Mouse (Mus musculus) MEL (cell line): ENCODE measurements around the gene Iqch.

Experiments
- CHD1 ChIP-seq: IDR thresholded peaks from 2 replicates; pipeline ENCODE4 v1.6.1; 2012; ENCODE audit warnings: low read depth, mild to moderate bottlenecking, inconsistent platforms, low read length, improper control_type of control experiment
- CTCF ChIP-seq, 3 experiments: IDR thresholded peaks in 2 of 3; conservative IDR thresholded peaks in 1 of 3; 2 replicates each; pipeline ENCODE4 v1.5.1; 2011 to 2012; ENCODE audit warnings: low read length in 3 of 3, low read depth in 2 of 3, mild to moderate bottlenecking in 2 of 3, improper control_type of control experiment in 1 of 3, inconsistent platforms in 1 of 3, mixed read lengths in 1 of 3, moderate library complexity in 1 of 3; ENCODE audit not compliant: control insufficient read depth in 1 of 3, insufficient read depth in 1 of 3, poor library complexity in 1 of 3, severe bottlenecking in 1 of 3
- EP300 ChIP-seq, 2 experiments: IDR thresholded peaks; 2 replicates each; pipeline ENCODE4 v1.6.1; 2011; ENCODE audit warnings: improper control_type of control experiment in 2 of 2, low read length in 2 of 2, low read depth in 1 of 2, mild to moderate bottlenecking in 1 of 2
- POLR2A ChIP-seq, 2 experiments: IDR thresholded peaks; 2 replicates each; pipeline ENCODE4 v1.6.1; 2011 to 2012; ENCODE audit warnings: low read length in 2 of 2, mild to moderate bottlenecking in 2 of 2, control low read depth in 1 of 2, improper control_type of control experiment in 1 of 2, low read depth in 1 of 2, moderate library complexity in 1 of 2; ENCODE audit not compliant: control insufficient read depth in 1 of 2, insufficient read depth in 1 of 2, poor library complexity in 1 of 2
- TAL1 ChIP-seq: IDR thresholded peaks from 2 replicates; pipeline ENCODE4 v1.6.1; 2012; ENCODE audit warnings: mild to moderate bottlenecking, inconsistent platforms, low read length, moderate library complexity, mixed read lengths
- USF1 ChIP-seq: IDR thresholded peaks from 2 replicates; pipeline ENCODE4 v1.6.1; 2014; ENCODE audit warnings: low read depth, mild to moderate bottlenecking, inconsistent platforms, low read length, improper control_type of control experiment, moderate library complexity

- TF ChIP-seq TAL1 (no peak), USF1 (no peak), EP300 (IDR thresholded peaks at IDR 0.05; ENCODE audit: low read depth in 1 of 2, low read length in 2 of 2) (no peak), CTCF (IDR thresholded peaks at IDR 0.05 in 2 of 3, conservative IDR thresholded peaks at IDR 0.05 in 1 of 3; ENCODE audit: control insufficient read depth in 1 of 3, insufficient read depth in 1 of 3, low read depth in 2 of 3, low read length in 3 of 3, poor library complexity in 1 of 3, severe bottlenecking in 1 of 3) (no peak), CHD1 (no peak), POLR2A (IDR thresholded peaks at IDR 0.05; ENCODE audit: control insufficient read depth in 1 of 2, insufficient read depth in 1 of 2, low read depth in 1 of 2, low read length in 2 of 2, poor library complexity in 1 of 2) (no peak)
These were observed 34.0 kb downstream of the Iqch start for GRCm38 (mm10) chr9:63568314-63568713.
